Mouse (Mus musculus) gastrocnemius, postnatal 14 days (tissue): ENCODE measurements at regions not wholly inside any gene's neighbourhood (a gene's known extent, or its start where the extent isn't known, plus 50 kb on each side); places are given as distances from the start of the nearest gene placed in this dataset.

ENCODE experiments used
- DNase-seq: peaks from one replicate; pipeline ENCODE4 v3.0.0; 2021; ENCODE audit warnings: mixed read lengths
- intact Hi-C: fragments of 180-260 bp; cut with DNase I; formaldehyde crosslinking; loops from one replicate; pipeline ENCODE4 v1.15.1; 2025; ENCODE audit warnings: low total_unique reads

GRCm38 (mm10) chr6:35645210-35645609, 105.5 kb upstream of the Mtpn start:
- no peak for DNase-seq

GRCm38 (mm10) chr6:35640672-35641071, 101.0 kb upstream of the Mtpn start:
- intact Hi-C loops = no loop called here
- DNase-seq = no peak

More at GRCm38 (mm10) chr6:35645210-35645609, 105.5 kb upstream of the Mtpn start:
- intact Hi-C loops = no loop called here

- no peak for DNase-seq
- intact Hi-C loops = no loop called here
Measured at GRCm38 (mm10) chr6:35608336-35608735, 68.6 kb upstream of the Mtpn start.

DNA sequence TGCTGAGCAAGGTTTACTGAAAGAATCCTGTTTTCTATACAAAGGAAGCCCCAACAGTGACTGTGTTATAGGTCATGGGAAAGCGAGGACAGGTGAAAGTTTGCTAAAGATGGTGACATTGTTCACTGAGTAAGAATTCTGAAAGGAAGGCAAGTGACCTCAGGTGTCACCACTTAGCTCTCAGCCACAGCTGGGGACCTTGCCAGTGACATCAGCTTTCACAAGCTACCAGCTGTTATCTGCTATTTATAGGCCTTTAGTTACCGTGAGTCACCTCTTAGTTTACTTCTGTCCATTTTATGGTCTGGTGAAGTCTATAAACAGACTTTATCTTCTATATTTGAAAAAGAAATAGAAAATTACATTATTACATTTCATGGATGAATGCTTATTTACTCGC, 65.4 kb upstream of the Mtpn start:
- intact Hi-C loops = no loop called here
- DNase-seq = no peak

GRCm38 (mm10) chr6:35601373-35601772, 61.7 kb upstream of the Mtpn start:
- intact Hi-C loops = no loop called here
- DNase-seq = no peak

DNA sequence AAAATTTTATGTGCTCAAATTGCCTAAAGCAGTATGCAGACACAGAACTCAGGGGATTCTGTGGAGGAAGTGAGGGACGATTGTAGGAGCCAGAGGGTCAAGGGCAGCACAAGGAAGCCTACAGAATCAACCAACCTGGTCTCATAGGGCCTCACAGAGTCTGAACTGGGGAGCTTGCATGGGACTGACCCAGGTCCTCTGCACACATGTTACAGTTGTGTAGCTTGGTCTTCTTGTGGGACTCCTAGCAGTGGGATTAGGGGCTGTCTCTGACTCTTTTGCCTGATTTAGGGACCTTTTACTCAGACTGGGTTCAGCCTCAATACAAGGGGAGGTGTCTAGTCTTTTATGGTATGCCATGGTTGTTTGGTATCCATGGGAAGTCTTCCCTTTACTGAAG, 60.2 kb upstream of the Mtpn start:
- DNase-seq = no peak
- intact Hi-C loops = no loop called here

GRCm38 (mm10) chr6:35598406-35599185, 58.9 kb upstream of the Mtpn start:
- DNase-seq = no peak
- intact Hi-C loops = no loop called here

GRCm38 (mm10) chr6:35595012-35595411, 55.3 kb upstream of the Mtpn start:
- intact Hi-C loops = no loop called here
- no peak for DNase-seq

DNA sequence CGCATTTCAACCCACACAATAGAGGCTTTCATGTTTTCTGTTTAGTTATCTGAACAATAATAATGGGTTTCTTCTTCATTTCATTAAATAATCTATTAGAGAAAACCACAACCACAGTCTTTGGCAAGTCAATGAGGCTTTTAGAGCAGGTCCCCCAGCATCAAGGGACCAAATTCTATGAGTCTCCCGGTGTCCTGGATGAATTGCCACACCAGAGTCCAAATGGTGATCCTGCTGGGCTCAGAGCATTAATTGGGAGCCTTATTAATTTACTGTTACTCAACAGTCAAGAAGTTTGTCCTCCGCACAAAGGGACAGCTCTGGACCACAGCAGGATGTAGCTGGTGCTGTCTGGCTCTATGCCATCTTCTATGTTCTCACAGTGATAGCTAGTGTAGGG, 52.5 kb upstream of the Mtpn start:
- intact Hi-C loops = no loop called here
- no peak for DNase-seq
